In genomic region chr15:84680545-84681454, GRCm38 (mm10) we compare ENCODE assay signal across 8 mouse cellular contexts. TPM values are rescaled to one million over a fixed set of nuclear protein-coding genes. Genes with fewer than 3 reads are reported as not detected.
DNase-seq lines count a peak whose midpoint lies in the region; ATAC-seq and TF ChIP-seq lines count a peak whose summit lies in the region.

No protein-coding gene starts in this region.

- H3K79me3 ChIP-seq in C2C12 (ENCODE audit: low read depth), result no peaks in the 10 kb centered on the region

- peak overlapping the region; percentile 81 for H3K9ac ChIP-seq in heart, embryonic 14.5 days (ENCODE audit: low read length)
- peak overlapping the region; percentile 79 for H3K9ac ChIP-seq in kidney, postnatal 0 days (ENCODE audit: low read depth, low read length)
- peak overlapping the region; percentile 76 for H3K9ac ChIP-seq in lung, postnatal 0 days (replicated peaks; ENCODE audit: low read depth)

- peak overlapping the region; percentile 87 for H3ac ChIP-seq in C2C12 (ENCODE audit: control insufficient read depth, insufficient read length, low read depth)

- peak overlapping the region; percentile 29 for H3K4me3 ChIP-seq in C2C12 (ENCODE audit: insufficient read depth, poor library complexity, severe bottlenecking)
- peak overlapping the region; percentile 71 to 73 for H3K4me3 ChIP-seq in heart, embryonic 14.5 days (ENCODE audit: control insufficient read depth in 1 of 2, insufficient read depth in 1 of 2, low read depth in 1 of 2, low read length in 2 of 2)
- peak overlapping the region; percentile 73 for H3K4me3 ChIP-seq in kidney, postnatal 0 days (replicated peaks; ENCODE audit: low read depth, low read length)
- H3K4me3 ChIP-seq in lung, postnatal 0 days (ENCODE audit: low read depth, low read length), result peak overlapping the region; percentile 62

- H3K27ac ChIP-seq in heart, embryonic 14.5 days (replicated peaks in 1 of 2; ENCODE audit: control insufficient read depth in 1 of 2, insufficient read depth in 1 of 2, low read depth in 2 of 2, low read length in 2 of 2), result peak overlapping the region; percentile 34 to 71
- peak overlapping the region; percentile 87 for H3K27ac ChIP-seq in kidney, postnatal 0 days
- peak overlapping the region; percentile 64; the same call in 1 of the 2 replicates for H3K27ac ChIP-seq in lung, postnatal 0 days (ENCODE audit: low read length)

- H3K9me3 ChIP-seq in heart, embryonic 14.5 days (ENCODE audit: control insufficient read depth, low read length), result no peaks in the 10 kb centered on the region
- no peaks in the 10 kb centered on the region for H3K9me3 ChIP-seq in kidney, postnatal 0 days (replicated peaks; ENCODE audit: low read length)
- no peaks in the 10 kb centered on the region for H3K9me3 ChIP-seq in lung, postnatal 0 days (ENCODE audit: low read length)

- TF ChIP-seq EP300 in lung, postnatal 0 days (IDR thresholded peaks at IDR 0.05), result no peak

- H3K79me2 ChIP-seq in C2C12 (ENCODE audit: control insufficient read depth, insufficient read depth), result no peaks in the 10 kb centered on the region

- H3K27me3 ChIP-seq in C2C12 (ENCODE audit: control insufficient read depth, insufficient read depth, insufficient read length), result no peaks in the 10 kb centered on the region
- no peaks in the 10 kb centered on the region for H3K27me3 ChIP-seq in heart, embryonic 14.5 days (ENCODE audit: control insufficient read depth, insufficient read depth, low read length)
- H3K27me3 ChIP-seq in kidney, postnatal 0 days (ENCODE audit: insufficient read depth, low read length), result no peaks in the 10 kb centered on the region
- no peaks in the 10 kb centered on the region for H3K27me3 ChIP-seq in lung, postnatal 0 days (replicated peaks; ENCODE audit: insufficient read depth, low read length)

- peaks cover 15 to 24% of the 10 kb centered on the region in 2 experiments for H3K4me1 ChIP-seq in heart, embryonic 14.5 days (ENCODE audit: control insufficient read depth in 2 of 2, insufficient read depth in 2 of 2, low read length in 2 of 2)
- H3K4me1 ChIP-seq in kidney, postnatal 0 days (replicated peaks; ENCODE audit: insufficient read depth, low read length), result peaks cover 21% of the 10 kb centered on the region
- peaks cover 5% of the 10 kb centered on the region; the same call in 1 of the 2 replicates for H3K4me1 ChIP-seq in lung, postnatal 0 days (ENCODE audit: insufficient read depth, low read depth, low read length)

- peak; percentile 87 to 96 for DNase-seq in adrenal gland, adult (ENCODE audit: inconsistent age in 2 of 2, low spot score in 1 of 2)
- DNase-seq in kidney, postnatal 0 days (ENCODE audit: low spot score), result peak; percentile 90
- DNase-seq in lung, postnatal 0 days (ENCODE audit: low spot score), result peak; percentile 83
- peak; percentile 98 for DNase-seq in ovary, postnatal 14 days (ENCODE audit: low spot score)
- peak; percentile 91 for DNase-seq in thymus, postnatal 4 days

- TF ChIP-seq CTCF in C2C12 (IDR thresholded peaks at IDR 0.05; ENCODE audit: control insufficient read depth, insufficient read depth, insufficient read length), result no peak
- TF ChIP-seq CTCF in kidney, postnatal 0 days (IDR thresholded peaks at IDR 0.05; ENCODE audit: low read depth), result no peak
- TF ChIP-seq CTCF in lung, postnatal 0 days (IDR thresholded peaks at IDR 0.05), result no peak

- peak overlapping the region; percentile 91 for H3K4me2 ChIP-seq in heart, embryonic 14.5 days (ENCODE audit: low read length)
- peak overlapping the region; percentile 92 for H3K4me2 ChIP-seq in kidney, postnatal 0 days (ENCODE audit: low read length)
- peak overlapping the region; percentile 96 for H3K4me2 ChIP-seq in lung, postnatal 0 days (replicated peaks; ENCODE audit: low read depth, low read length)

- under 1% methylated on average over 68 of the region's 77 CpGs for WGBS in heart, embryonic 14.5 days
- under 1% methylated on average over 59 of the region's 77 CpGs for WGBS in kidney, postnatal 0 days
- WGBS in lung, postnatal 0 days, result 4% methylated on average over 49 of the region's 77 CpGs

- H3K36me3 ChIP-seq in C2C12 (ENCODE audit: control insufficient read depth, insufficient read depth), result no peaks in the 10 kb centered on the region
- H3K36me3 ChIP-seq in heart, embryonic 14.5 days (ENCODE audit: control insufficient read depth, insufficient read depth, low read length), result no peaks in the 10 kb centered on the region
- H3K36me3 ChIP-seq in kidney, postnatal 0 days (ENCODE audit: insufficient read depth, low read length), result no peaks in the 10 kb centered on the region
- H3K36me3 ChIP-seq in lung, postnatal 0 days (ENCODE audit: insufficient read depth, low read length), result no peaks in the 10 kb centered on the region

- 0 out of 2 replicates have a peak, but pooled peaks have one; percentile 32 for ATAC-seq in erythroblast, adult 5-6 weeks (replicated peaks; ENCODE audit: low FRiP score, poor library complexity, severe bottlenecking)
- ATAC-seq in heart, embryonic 14.5 days (ENCODE audit: insufficient number of reproducible peaks, insufficient read depth, low FRiP score, low read depth), result peak; percentile 57
- ATAC-seq in kidney, postnatal 0 days (replicated peaks; ENCODE audit: low FRiP score, low read depth), result peak; percentile 77
- peak; percentile 88 for ATAC-seq in lung, postnatal 0 days

TF ChIP-seq in C2C12, 6 proteins besides CTCF, POLR2A, EP300 and RAD21:
- TF ChIP-seq USF1 (IDR thresholded peaks at IDR 0.05; ENCODE audit: low read depth), result peak; percentile 59
- TF ChIP-seq MAX (IDR thresholded peaks at IDR 0.05), result no peak
TF ChIP-seq in C2C12: peak in this region for 1.

RNA-seq across cellular contexts. Expression of gene Prr5, which starts 11.4 kb away (rescaled TPM):
- 9.9 TPM for polyA plus RNA-seq in C2C12 (2012; fragmentation: generic; extraction: Trizol)
- total RNA-seq in erythroblast, adult 5-6 weeks (2015; ENCODE audit: low replicate concordance), result 0.84 TPM in 1 of 2 replicates, not detected in the other
- 0.09 TPM in 1 of 2 replicates, not detected in the other for total RNA-seq in erythroblast, adult 5-6 weeks (2017; ENCODE audit: low replicate concordance)
- 11.2 and 15.1 TPM in 2 replicates for polyA plus RNA-seq in heart, embryonic 14.5 days (2014; fragmentation: Nextera tagmentation; extraction: Ambion mirVana)
- polyA plus RNA-seq in kidney, postnatal 0 days (2015; fragmentation: Nextera tagmentation; extraction: Ambion mirVana), result 35.0 and 35.6 TPM in 2 replicates
- polyA plus RNA-seq in lung, postnatal 0 days (2015; fragmentation: Nextera tagmentation; extraction: Ambion mirVana), result 8.8 and 9.2 TPM in 2 replicates

RNA-seq across cellular contexts. Expression of gene Arhgap8, which starts 39.1 kb away (rescaled TPM):
- polyA plus RNA-seq in C2C12 (2012; fragmentation: generic; extraction: Trizol), result not detected
- total RNA-seq in erythroblast, adult 5-6 weeks (2015; ENCODE audit: low replicate concordance), result not detected in 2 replicates
- not detected in 2 replicates for total RNA-seq in erythroblast, adult 5-6 weeks (2017; ENCODE audit: low replicate concordance)
- polyA plus RNA-seq in heart, embryonic 14.5 days (2014; fragmentation: Nextera tagmentation; extraction: Ambion mirVana), result 3.2 and 3.8 TPM in 2 replicates
- 13.9 and 14.7 TPM in 2 replicates for polyA plus RNA-seq in kidney, postnatal 0 days (2015; fragmentation: Nextera tagmentation; extraction: Ambion mirVana)
- polyA plus RNA-seq in lung, postnatal 0 days (2015; fragmentation: Nextera tagmentation; extraction: Ambion mirVana), result 15.9 and 19.4 TPM in 2 replicates

Comparison
In these comparisons a context has a peak if more than half of its experiments do, and no peak if none do; other contexts are left out.
1. Peak in every context shown above with its lines: DNase-seq, ATAC-seq, H3K4me3 ChIP-seq and H3K27ac ChIP-seq.
2. ATAC-seq: peak in every context shown above with its lines; median percentile 88 in lung, postnatal 0 days; 77 in kidney, postnatal 0 days; 57 in heart, embryonic 14.5 days; 32 in erythroblast, adult 5-6 weeks.